Mouse (Mus musculus) adrenal gland, postnatal 36 days (tissue): Measurements from ENCODE around the gene Ecpas. TPM values are rescaled to one million over a fixed set of nuclear protein-coding genes. Genes with fewer than 3 reads are reported as not detected.

Experiments
- DNase-seq, 2 experiments: peaks; one replicate each; pipeline ENCODE4 v3.0.0; 2021; ENCODE audit warnings: mixed read lengths in 1 of 2
- total RNA-seq, 2 experiments: library from RNA; stranded (reverse); gene quantifications; 2 replicates each; pipeline ENCODE4 v1.2.3; 2021

The Ecpas gene
- total RNA-seq, 2 experiments from 2014 or later: 153 to 179 TPM

DNA sequence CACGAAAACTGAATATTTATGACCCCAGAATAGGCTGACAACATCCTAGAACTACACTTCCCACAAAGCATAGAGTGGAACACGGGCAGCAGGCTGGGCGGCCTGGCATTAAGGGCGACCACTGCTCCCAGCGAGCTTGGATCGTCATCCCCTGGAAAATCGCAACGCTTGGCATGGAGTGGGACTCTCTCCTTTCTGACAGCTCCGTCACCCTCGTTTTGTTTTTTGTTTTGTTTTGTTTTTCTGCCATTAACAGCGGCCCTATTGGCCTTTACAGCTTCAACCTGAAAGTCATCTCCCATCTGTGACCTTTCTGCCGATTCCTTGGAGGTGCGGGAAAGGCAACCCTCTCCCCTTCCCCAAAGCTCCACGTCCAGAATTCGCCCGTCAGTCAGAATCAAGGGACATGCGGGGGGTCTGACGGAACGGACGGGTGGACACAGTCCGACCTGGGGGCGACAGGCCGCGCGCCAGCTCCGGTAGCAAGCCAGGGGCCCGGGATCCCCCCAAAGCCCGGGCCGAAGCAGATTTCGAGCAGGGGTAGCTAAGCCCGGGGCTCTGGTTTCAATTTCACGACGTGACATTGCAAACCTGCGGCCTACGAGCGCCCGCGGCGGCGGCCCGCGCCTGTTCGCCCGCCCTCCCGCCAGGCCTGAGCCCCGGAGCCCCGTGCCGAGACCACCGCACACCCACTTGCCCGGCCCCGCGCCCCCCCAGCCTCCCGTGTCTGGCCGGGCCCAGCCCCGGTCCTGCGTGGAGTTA, 1.3 kb downstream of the Ecpas start:
- DNase-seq: peak; percentile 59 to 63

DNA sequence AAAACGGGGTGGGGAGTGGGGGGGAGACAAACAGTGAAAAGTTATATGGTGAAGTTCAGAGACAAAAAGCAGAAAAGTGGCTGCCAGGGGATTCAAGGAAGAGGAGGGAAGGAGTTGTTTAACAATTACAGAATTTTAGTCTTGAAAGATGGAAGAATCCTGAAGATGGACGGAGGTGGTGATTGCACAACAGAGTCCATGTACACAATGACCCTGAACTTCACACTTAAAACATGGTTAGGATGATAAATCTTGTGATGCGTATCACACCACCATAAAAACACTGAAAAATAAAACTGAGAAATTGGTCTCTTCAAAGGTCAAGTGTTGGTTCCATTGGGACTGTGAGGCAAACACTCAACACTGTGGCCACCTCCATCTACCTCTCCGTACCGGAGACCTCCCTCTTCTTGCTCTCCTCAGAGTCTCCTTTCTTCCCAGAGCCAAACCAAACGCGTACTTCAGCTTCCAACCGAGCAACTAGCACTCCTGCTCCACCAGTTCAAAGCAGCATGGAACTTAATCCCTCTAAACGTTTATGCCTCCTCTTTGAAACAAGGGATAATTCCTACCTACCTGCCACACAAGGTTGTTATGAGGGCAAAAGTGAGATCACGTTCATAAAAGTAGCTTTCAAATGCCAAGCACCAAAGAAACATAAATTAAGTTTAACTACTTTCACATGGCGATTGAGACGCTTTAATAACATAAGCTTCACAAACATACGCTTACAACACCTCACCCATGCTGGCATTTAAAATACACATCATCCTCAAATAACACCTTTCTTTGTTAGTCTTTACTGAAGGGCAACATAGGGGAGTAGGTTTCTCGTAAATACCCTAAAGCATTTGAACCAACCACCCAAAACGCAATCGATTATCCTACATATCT, 2.1 kb downstream of the Ecpas start:
- peak in 1 of 2 experiments; percentile 7 for DNase-seq

DNA sequence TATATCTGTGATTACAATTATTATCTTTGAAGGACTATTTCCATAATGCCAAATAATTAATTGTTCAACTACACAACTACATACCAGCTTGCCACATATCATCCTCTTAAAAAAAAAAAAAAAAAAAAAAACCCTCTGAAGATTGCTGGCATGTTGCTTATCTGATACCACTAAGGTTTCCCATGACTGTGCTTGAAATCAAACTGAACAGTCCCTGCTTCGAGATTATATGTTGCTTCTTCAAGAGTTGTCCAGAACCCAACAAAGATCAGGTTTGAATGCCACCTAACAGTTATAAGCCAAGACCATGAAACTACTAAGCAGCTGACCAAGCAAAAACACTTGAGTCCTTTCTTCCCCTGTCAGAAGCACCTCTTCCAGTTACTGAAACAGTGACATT, 5.1 kb downstream of the Ecpas start:
- no peak for DNase-seq

DNA sequence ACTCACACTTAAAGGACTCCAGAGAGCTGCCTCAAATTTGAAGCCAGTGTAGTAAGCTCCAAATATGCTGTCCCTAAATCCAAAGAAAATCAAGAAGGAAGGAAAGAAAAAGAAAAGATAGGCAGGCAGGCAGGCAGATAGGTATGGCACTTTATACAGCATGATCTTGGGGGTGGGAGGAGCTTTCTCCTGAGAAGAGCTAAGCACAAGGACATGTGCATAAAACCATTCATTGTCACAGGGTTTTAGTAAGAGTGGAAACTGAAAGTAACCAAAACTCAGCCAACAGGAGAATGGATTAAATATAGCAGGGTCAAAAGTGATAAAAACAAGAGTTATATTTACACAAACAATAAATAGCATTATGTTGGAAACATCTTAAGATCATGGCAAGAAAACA, 14.2 kb downstream of the Ecpas start:
- peak in 1 of 2 experiments; percentile 59 for DNase-seq

- DNase-seq: no peak
Observed at GRCm38 (mm10) chr4:58897436-58897835, 15.1 kb downstream of the Ecpas start.

- no peak for DNase-seq
Observed at GRCm38 (mm10) chr4:58894399-58894798, 18.1 kb downstream of the Ecpas start.

GRCm38 (mm10) chr4:58890035-58890782, 22.3 kb downstream of the Ecpas start:
- no peak for DNase-seq

- peak in 1 of 2 experiments; percentile 31 for DNase-seq
Observed at GRCm38 (mm10) chr4:58888568-58888967, 24.0 kb downstream of the Ecpas start.

DNA sequence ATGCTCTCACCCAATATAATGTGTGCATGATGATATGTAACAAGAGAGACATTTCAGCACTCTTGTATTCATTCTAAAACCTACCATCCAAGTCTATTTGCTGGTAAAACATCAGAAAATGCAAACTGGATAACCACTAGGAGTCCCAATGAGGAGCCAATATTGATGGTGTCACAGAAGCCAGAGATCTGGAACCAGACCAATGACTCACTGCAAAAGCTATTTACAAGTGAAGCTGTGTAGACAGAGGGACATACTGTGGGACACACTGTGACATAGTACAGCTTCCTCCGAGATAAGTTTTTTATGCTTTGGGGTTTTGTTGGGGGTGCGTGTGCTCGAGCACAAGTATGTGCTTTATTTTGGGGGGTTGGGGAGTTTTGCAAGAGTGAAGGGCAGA, 24.9 kb downstream of the Ecpas start:
- peak in 1 of 2 experiments; percentile 25 for DNase-seq

- no peak for DNase-seq
Observed at GRCm38 (mm10) chr4:58886778-58887177, 25.8 kb downstream of the Ecpas start.

DNA sequence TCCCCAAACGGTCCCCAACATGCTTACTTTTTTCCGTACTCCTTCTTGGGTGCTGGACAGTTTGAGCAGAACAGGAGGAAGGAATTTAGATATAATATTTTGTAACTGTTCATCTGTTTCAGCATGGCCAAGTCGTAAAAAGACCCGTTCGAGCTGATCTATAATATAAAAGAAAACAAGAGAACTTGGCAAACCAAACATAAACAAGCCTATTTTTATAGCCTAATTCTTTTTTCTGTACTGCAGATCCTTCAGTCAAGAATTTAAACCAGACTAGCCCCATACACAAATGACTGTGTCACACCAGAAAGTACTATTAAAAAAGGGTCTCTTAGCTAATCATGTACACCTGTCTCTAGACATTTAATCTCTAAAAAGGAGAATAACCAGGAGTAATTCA, 27.2 kb downstream of the Ecpas start:
- DNase-seq: no peak

GRCm38 (mm10) chr4:58883841-58884240, 28.7 kb downstream of the Ecpas start:
- DNase-seq: no peak

DNA sequence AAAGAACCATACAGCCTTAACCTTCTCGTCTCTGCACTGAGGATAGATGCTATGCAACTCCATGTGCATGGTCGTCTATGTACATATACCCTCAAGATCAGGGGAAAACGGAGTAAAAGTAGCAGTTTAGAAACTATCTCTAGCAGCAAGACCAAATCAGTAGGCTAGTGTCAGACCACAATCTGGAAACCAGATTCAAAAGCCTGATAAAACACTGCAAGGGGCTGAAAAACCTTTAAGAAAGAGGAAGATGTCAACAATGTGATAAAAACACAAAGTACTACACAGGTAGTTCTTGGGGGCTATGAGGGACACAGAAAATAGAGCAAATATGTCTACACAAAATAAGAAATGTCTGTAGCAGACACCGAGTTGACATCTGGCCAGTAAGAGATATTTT, 38.2 kb downstream of the Ecpas start:
- DNase-seq: no peak

- DNase-seq: peak; percentile 69 to 75
Observed at GRCm38 (mm10) chr4:58867242-58867641, 45.3 kb downstream of the Ecpas start.

DNA sequence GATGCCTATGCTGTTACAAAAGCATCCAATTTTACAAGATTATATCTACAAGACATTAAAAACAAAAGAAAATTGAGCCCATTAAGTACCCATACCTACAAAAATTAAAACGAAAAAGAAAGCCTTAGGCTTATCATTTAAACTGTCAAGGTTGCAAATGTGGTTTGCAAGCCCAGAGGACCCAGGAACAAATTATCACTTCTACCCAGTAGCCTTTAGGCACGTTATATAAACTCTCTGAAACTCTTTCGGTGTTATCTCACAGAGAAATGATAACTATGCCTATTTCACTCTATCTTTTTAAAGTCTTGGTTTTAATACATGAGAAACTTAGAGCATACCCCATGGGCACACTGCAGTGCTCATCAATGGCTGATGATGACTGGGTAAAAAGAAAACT, 79.6 kb downstream of the Ecpas start:
- DNase-seq: no peak

- peak; percentile 48 to 55 for DNase-seq
Observed at GRCm38 (mm10) chr4:58825921-58826320, 86.6 kb downstream of the Ecpas start.

- DNase-seq: no peak
Observed at GRCm38 (mm10) chr4:58787616-58788015, 124.9 kb downstream of the Ecpas start, which contains the start of gene Olfr267. Gene Olfr267 (minus strand): TSS chr4:58787716.

DNA sequence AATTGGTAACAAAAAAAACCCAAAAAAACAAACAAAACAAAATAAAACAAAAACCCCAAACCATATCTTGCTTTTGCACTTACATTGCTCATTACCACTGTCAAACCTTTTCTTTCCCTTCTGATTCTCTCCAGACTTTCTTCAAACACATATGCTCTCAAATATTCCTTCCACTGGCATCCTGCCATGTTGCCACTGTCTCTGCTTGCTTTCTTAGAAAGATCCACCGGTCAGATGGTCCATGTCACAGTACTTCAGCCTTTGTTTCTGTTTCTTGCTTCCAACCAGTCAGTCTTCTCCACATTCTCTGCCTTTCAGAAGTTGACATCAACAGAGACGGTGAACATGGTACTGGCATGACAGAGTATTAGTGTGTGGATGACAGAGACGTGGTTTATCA, 125.9 kb downstream of the Ecpas start:
- no peak for DNase-seq

- DNase-seq: no peak
Observed at GRCm38 (mm10) chr4:58763417-58763816, 149.1 kb downstream of the Ecpas start.

GRCm38 (mm10) chr4:58749510-58749909, 163.0 kb downstream of the Ecpas start:
- DNase-seq: no peak

GRCm38 (mm10) chr4:58749101-58749500, 163.4 kb downstream of the Ecpas start:
- DNase-seq: peak; percentile 1 to 7
